Mouse (Mus musculus) hindbrain, embryonic 12.5 days (tissue): ENCODE data around the gene Col6a6. TPM values are rescaled to one million over a fixed set of nuclear protein-coding genes. Genes with fewer than 3 reads are reported as not detected.

Source experiments
- ATAC-seq: fragments of 200-750 bp; cut with Nextera tagmentation; 2 replicates; pipeline ENCODE4 v1.8.0; 2017; ENCODE audit warnings: moderate TSS enrichment; ENCODE audit not compliant: low FRiP score
- H3K27ac ChIP-seq: fragments of 300-500 bp; sonication (generic); 2 replicates; pipeline ENCODE4 v1.5.1; 2016; ENCODE audit warnings: mild to moderate bottlenecking
- H3K27me3 ChIP-seq: fragments of 300-500 bp; sonication (generic); 2 replicates; pipeline ENCODE4 v1.6.1; 2016; ENCODE audit warnings: mild to moderate bottlenecking
- H3K36me3 ChIP-seq: fragments of 300-500 bp; sonication (generic); 2 replicates; pipeline ENCODE4 v1.6.1; 2016; ENCODE audit warnings: mild to moderate bottlenecking
- H3K4me1 ChIP-seq: fragments of 300-500 bp; sonication (generic); 2 replicates; pipeline ENCODE4 v1.6.1; 2016
- H3K4me2 ChIP-seq: fragments of 300-500 bp; sonication (generic); replicated peaks from 2 replicates; pipeline ENCODE4 v1.6.1; 2016; ENCODE audit warnings: mild to moderate bottlenecking
- H3K4me3 ChIP-seq: fragments of 300-500 bp; sonication (generic); 2 replicates; pipeline ENCODE4 v1.5.1; 2016; ENCODE audit warnings: mild to moderate bottlenecking
- H3K9ac ChIP-seq: fragments of 300-500 bp; sonication (generic); 2 replicates; pipeline ENCODE4 v1.6.1; 2016; ENCODE audit warnings: mild to moderate bottlenecking, moderate library complexity
- H3K9me3 ChIP-seq: fragments of 300-500 bp; sonication (generic); replicated peaks from 2 replicates; pipeline ENCODE4 v1.6.1; 2016; ENCODE audit warnings: mild to moderate bottlenecking
- WGBS: fragments of 180-500 bp; shearing (Covaris S2); methylation state at CpG from one replicate; pipeline ENCODE4 v1.1.7; 2016; 5-methylcytosine and 5-hydroxymethylcytosine counted together
- polyA plus RNA-seq: library from polyadenylated mRNA; unstranded; fragments of >200 nt; fragmentation: Nextera tagmentation; extraction: Ambion mirVana; gene quantifications from 2 replicates; pipeline ENCODE4 v1.2.1, GENCODE M21; 2016

Col6a6 gene
- polyA plus RNA-seq, 1 experiment from 2014 or later, result 0.21 TPM

- 74% methylated on average over 5 of the region's 5 CpGs for WGBS
- Histone ChIP-seq H3K9ac (no peak overlapping the region), H3K4me1 (no peaks in the 10 kb centered on the region), H3K9me3 (no peaks in the 10 kb centered on the region), H3K4me2 (no peak overlapping the region), H3K27me3 (no peaks in the 10 kb centered on the region), H3K4me3 (no peak overlapping the region), H3K36me3 (no peaks in the 10 kb centered on the region), H3K27ac (no peak overlapping the region)
- no peak for ATAC-seq
These were observed 63.8 kb downstream of the Col6a6 start for GRCm38 (mm10) chr9:105764127-105764526.

DNA sequence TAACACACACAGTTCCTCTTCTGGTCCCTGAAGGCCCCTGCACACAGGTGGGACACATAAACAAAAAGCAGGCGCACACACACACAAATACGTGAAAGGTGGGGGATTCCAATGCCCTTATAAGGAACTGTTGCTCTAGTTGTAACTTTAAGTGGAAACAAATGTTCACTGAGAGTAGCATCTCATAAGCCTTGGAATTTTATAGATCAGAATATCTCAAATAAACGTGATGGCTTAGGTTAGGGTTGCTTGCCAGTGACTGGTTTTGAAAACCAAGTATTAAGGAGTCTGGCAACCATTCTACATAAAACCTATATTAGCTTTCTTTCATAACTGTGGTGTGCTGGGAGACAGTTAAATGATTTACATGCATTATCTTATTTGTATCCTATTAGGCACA is 64.3 kb downstream of the Col6a6 start:
- Histone ChIP-seq H3K27me3 (no peaks in the 10 kb centered on the region), H3K36me3 (no peaks in the 10 kb centered on the region), H3K27ac (no peak overlapping the region), H3K4me3 (no peak overlapping the region), H3K9ac (no peak overlapping the region), H3K4me2 (no peak overlapping the region), H3K4me1 (no peaks in the 10 kb centered on the region), H3K9me3 (no peaks in the 10 kb centered on the region)
- 71% methylated on average over 3 of the region's 3 CpGs for WGBS
- no peak for ATAC-seq

- Histone ChIP-seq H3K4me1 (no peaks in the 10 kb centered on the region), H3K4me2 (no peak overlapping the region), H3K36me3 (no peaks in the 10 kb centered on the region), H3K4me3 (no peak overlapping the region), H3K27me3 (no peaks in the 10 kb centered on the region), H3K9ac (no peak overlapping the region), H3K9me3 (no peaks in the 10 kb centered on the region), H3K27ac (no peak overlapping the region)
- WGBS, result 91% methylated on average over 7 of the region's 7 CpGs
- no peak for ATAC-seq
These were observed 65.7 kb downstream of the Col6a6 start for GRCm38 (mm10) chr9:105762274-105762673.

DNA sequence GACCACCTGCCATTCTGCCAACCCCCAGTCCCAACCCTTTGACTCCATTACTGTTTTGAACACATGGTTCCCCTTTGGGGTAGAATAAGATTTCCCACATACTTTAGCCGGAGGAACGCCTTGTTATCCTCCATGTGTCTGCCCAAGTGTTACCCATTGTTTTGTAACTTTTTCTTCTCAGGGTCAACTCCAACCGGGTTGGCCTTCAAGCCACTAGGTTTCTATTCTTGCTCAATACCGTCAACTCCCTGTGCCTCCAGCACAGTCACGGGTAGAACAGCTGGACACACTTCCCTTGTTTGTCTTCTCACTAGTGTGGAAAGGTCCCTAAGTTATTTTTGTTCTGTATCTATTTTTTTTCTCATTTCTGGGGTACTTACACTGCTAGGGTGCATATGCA is 69.1 kb downstream of the Col6a6 start:
- Histone ChIP-seq H3K27ac (no peak overlapping the region), H3K9ac (no peak overlapping the region), H3K9me3 (no peaks in the 10 kb centered on the region), H3K4me2 (no peak overlapping the region), H3K4me3 (no peak overlapping the region), H3K27me3 (no peaks in the 10 kb centered on the region), H3K4me1 (no peaks in the 10 kb centered on the region), H3K36me3 (no peaks in the 10 kb centered on the region)
- ATAC-seq, result no peak
- WGBS, result 75% methylated on average over 5 of the region's 5 CpGs

DNA sequence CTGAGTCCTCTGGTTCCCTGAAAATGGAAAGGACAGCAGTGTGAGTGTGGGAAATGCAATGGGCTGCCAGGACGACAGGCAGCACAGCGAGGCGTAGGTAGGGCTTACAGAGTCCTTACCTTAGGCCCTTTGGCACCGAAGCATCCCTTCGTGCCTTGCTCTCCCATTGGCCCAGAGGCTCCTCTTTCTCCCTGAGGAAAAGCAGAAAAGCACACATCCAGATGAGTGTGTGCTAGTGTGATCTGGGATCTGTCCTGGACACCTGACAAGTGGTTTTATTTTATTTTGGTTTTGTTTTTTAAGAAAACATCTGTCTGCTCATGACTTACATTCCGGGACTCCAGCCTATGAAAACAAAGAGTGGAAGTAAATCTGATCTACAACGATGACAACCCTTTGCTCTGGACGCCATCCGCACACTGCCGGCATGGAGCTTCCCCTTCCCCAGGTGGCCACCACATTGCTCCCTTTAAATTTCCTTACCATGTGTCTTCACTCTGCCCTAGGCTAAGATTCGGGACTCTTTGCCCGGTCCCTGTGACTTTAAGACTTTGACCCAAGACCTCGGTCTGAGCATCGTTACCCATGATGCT is 69.7 kb downstream of the Col6a6 start:
- Histone ChIP-seq H3K36me3 (no peaks in the 10 kb centered on the region), H3K4me3 (no peak overlapping the region), H3K9ac (no peak overlapping the region), H3K9me3 (no peaks in the 10 kb centered on the region), H3K4me1 (no peaks in the 10 kb centered on the region), H3K4me2 (no peak overlapping the region), H3K27me3 (no peaks in the 10 kb centered on the region), H3K27ac (no peak overlapping the region)
- ATAC-seq, result no peak
- 78% methylated on average over 14 of the region's 14 CpGs for WGBS

- Histone ChIP-seq H3K4me3 (no peak overlapping the region), H3K27me3 (no peaks in the 10 kb centered on the region), H3K4me1 (no peaks in the 10 kb centered on the region), H3K9me3 (no peaks in the 10 kb centered on the region), H3K36me3 (no peaks in the 10 kb centered on the region), H3K27ac (no peak overlapping the region), H3K4me2 (no peak overlapping the region), H3K9ac (no peak overlapping the region)
- ATAC-seq, result no peak
- WGBS, result 71% methylated on average over 1 of the region's 1 CpGs
These were observed 73.7 kb downstream of the Col6a6 start for GRCm38 (mm10) chr9:105754256-105754655.

- Histone ChIP-seq H3K9me3 (no peaks in the 10 kb centered on the region), H3K4me1 (no peaks in the 10 kb centered on the region), H3K36me3 (no peaks in the 10 kb centered on the region), H3K27ac (no peak overlapping the region), H3K27me3 (no peaks in the 10 kb centered on the region), H3K9ac (no peak overlapping the region), H3K4me2 (no peak overlapping the region), H3K4me3 (no peak overlapping the region)
- WGBS, result 91% methylated on average over 3 of the region's 3 CpGs
- ATAC-seq, result no peak
These were observed 82.1 kb downstream of the Col6a6 start for GRCm38 (mm10) chr9:105745861-105746260.

- H3K27ac ChIP-seq, result no peak overlapping the region
- no peak overlapping the region for H3K9ac ChIP-seq
- no peaks in the 10 kb centered on the region for H3K27me3 ChIP-seq
- 84% methylated on average over 2 of the region's 2 CpGs for WGBS
- no peaks in the 10 kb centered on the region for H3K36me3 ChIP-seq
- H3K4me1 ChIP-seq, result peaks cover 4% of the 10 kb centered on the region; the same call in 1 of the 2 replicates
- H3K9me3 ChIP-seq, result no peaks in the 10 kb centered on the region
- no peak for ATAC-seq
- H3K4me2 ChIP-seq, result no peak overlapping the region
- H3K4me3 ChIP-seq, result no peak overlapping the region
These were observed 87.5 kb downstream of the Col6a6 start for GRCm38 (mm10) chr9:105740413-105740812.

DNA sequence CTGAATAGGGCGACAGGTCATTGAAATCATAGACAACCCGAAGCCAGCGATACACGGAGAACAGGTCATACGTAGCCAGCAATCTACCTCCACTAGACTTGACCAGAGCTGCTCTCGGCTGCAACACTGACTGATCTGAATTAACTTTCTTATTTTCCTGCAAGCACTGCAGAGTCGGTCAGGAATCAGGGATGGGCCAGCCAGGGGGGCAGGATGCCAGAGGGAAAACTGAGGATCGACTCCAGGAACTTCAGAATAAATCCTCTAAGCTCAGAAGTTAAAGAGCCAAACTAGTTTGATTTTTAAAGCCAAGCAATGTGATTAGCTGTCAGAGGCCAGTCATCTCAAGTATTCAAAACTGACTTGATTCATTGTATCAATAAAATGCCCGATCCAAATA is 88.5 kb downstream of the Col6a6 start:
- H3K9me3 ChIP-seq, result no peaks in the 10 kb centered on the region
- no peaks in the 10 kb centered on the region for H3K27me3 ChIP-seq
- H3K36me3 ChIP-seq, result no peaks in the 10 kb centered on the region
- ATAC-seq, result no peak
- no peak overlapping the region for H3K9ac ChIP-seq
- no peak overlapping the region for H3K27ac ChIP-seq
- 87% methylated on average over 9 of the region's 9 CpGs for WGBS
- H3K4me3 ChIP-seq, result no peak overlapping the region
- no peak overlapping the region for H3K4me2 ChIP-seq
- H3K4me1 ChIP-seq, result peaks cover 4% of the 10 kb centered on the region; the same call in 1 of the 2 replicates

GRCm38 (mm10) chr9:105737448-105737847 is 90.5 kb downstream of the Col6a6 start:
- no peaks in the 10 kb centered on the region for H3K27me3 ChIP-seq
- H3K36me3 ChIP-seq, result no peaks in the 10 kb centered on the region
- WGBS, result 47% methylated on average over 8 of the region's 8 CpGs
- no peak overlapping the region for H3K4me2 ChIP-seq
- H3K4me3 ChIP-seq, result no peak overlapping the region
- H3K9me3 ChIP-seq, result no peaks in the 10 kb centered on the region
- H3K4me1 ChIP-seq, result peaks cover 4% of the 10 kb centered on the region; the same call in 1 of the 2 replicates
- H3K9ac ChIP-seq, result no peak overlapping the region
- no peak overlapping the region for H3K27ac ChIP-seq
- no peak for ATAC-seq

GRCm38 (mm10) chr9:105735195-105735594 is 92.8 kb downstream of the Col6a6 start:
- Histone ChIP-seq H3K9me3 (no peaks in the 10 kb centered on the region), H3K36me3 (no peaks in the 10 kb centered on the region), H3K27me3 (no peaks in the 10 kb centered on the region), H3K27ac (no peak overlapping the region), H3K9ac (no peak overlapping the region), H3K4me2 (no peak overlapping the region), H3K4me1 (peaks cover 4% of the 10 kb centered on the region; the same call in 1 of the 2 replicates), H3K4me3 (no peak overlapping the region)
- no peak for ATAC-seq
- 73% methylated on average over 5 of the region's 5 CpGs for WGBS

DNA sequence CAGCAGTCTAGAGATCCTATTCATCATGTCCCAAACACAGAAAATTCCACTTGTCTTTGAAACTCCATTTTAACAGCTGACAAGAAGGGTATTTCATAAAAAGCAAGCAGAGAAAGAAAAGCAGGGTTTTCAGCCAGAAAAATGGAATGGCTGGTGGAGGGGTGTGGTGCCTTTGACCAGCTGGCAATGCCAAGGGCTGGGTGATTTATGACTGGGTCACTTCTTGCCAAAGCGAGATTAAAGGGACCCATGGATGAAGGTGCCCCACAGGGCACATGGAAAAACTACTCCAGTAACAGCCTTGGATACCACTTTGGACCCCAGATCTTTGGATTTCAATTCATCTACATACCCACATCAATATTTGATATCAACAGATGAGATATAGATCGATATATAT is 93.3 kb downstream of the Col6a6 start:
- Histone ChIP-seq H3K27ac (no peak overlapping the region), H3K9ac (no peak overlapping the region), H3K4me2 (no peak overlapping the region), H3K36me3 (no peaks in the 10 kb centered on the region), H3K4me1 (peaks cover 4% of the 10 kb centered on the region; the same call in 1 of the 2 replicates), H3K27me3 (no peaks in the 10 kb centered on the region), H3K9me3 (no peaks in the 10 kb centered on the region), H3K4me3 (no peak overlapping the region)
- 81% methylated on average over 2 of the region's 2 CpGs for WGBS
- no peak for ATAC-seq

DNA sequence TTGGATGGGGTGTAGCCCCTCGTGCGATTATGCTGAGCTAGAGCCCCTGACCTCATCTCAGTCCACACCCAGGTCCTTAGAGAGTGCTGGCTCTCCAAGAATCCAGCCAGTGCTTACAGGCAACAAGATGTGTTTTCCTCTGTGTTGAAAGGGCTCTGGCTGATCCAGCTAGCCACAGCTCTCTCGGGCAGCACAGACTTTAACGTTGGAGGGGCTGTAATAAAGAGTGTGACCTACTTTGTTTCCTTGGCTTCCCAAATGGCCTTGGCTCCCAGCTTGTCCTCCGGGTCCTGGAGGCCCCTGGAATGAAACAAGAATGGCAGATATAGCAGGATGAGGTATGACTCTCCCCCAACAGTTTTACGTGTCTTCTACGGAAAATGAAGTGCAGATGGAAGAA is 96.0 kb downstream of the Col6a6 start:
- no peaks in the 10 kb centered on the region for H3K27me3 ChIP-seq
- H3K4me3 ChIP-seq, result no peak overlapping the region
- 72% methylated on average over 7 of the region's 7 CpGs for WGBS
- H3K4me1 ChIP-seq, result no peaks in the 10 kb centered on the region
- H3K4me2 ChIP-seq, result no peak overlapping the region
- no peak overlapping the region for H3K9ac ChIP-seq
- H3K27ac ChIP-seq, result no peak overlapping the region
- no peak for ATAC-seq
- H3K9me3 ChIP-seq, result no peaks in the 10 kb centered on the region
- no peaks in the 10 kb centered on the region for H3K36me3 ChIP-seq
